Mouse (Mus musculus) liver, embryonic 16.5 days (tissue): ENCODE measurements at regions not wholly inside any gene's neighbourhood (a gene's known extent, or its start where the extent isn't known, plus 50 kb on each side); places are given as distances from the start of the nearest gene placed in this dataset.

Source experiments
- ATAC-seq: fragments of 200-750 bp; cut with Nextera tagmentation; 2 replicates; pipeline ENCODE4 v1.8.0; 2017; ENCODE audit warnings: low read depth, mild to moderate bottlenecking, moderate number of reproducible peaks, moderate library complexity
- H3K27ac ChIP-seq: fragments of 300-500 bp; sonication (generic); 2 replicates; pipeline ENCODE4 v1.5.1; 2014; ENCODE audit warnings: mild to moderate bottlenecking, low read length
- H3K27me3 ChIP-seq: fragments of 300-500 bp; sonication (generic); 2 replicates; pipeline ENCODE4 v1.6.1; 2014; ENCODE audit warnings: low read depth, low read length, mixed read lengths; ENCODE audit not compliant: control insufficient read depth, insufficient read depth
- H3K36me3 ChIP-seq: fragments of 300-500 bp; sonication (generic); 2 replicates; pipeline ENCODE4 v1.6.1; 2014; ENCODE audit warnings: mild to moderate bottlenecking; ENCODE audit not compliant: control insufficient read depth, insufficient read depth
- H3K4me1 ChIP-seq: fragments of 300-500 bp; sonication (generic); 2 replicates; pipeline ENCODE4 v1.6.1; 2014; ENCODE audit warnings: low read depth, low read length, mixed read lengths; ENCODE audit not compliant: control insufficient read depth
- H3K4me2 ChIP-seq: fragments of 300-500 bp; sonication (generic); 2 replicates; pipeline ENCODE4 v1.6.1; 2014; ENCODE audit warnings: low read depth, low read length, mixed read lengths
- H3K4me3 ChIP-seq: fragments of 300-500 bp; sonication (generic); 2 replicates; pipeline ENCODE4 v1.5.1; 2014; ENCODE audit warnings: low read depth, mild to moderate bottlenecking, low read length
- H3K9ac ChIP-seq: fragments of 300-500 bp; sonication (generic); 2 replicates; pipeline ENCODE4 v1.6.1; 2014; ENCODE audit warnings: low read depth, low read length
- H3K9me3 ChIP-seq: fragments of 300-500 bp; sonication (generic); replicated peaks from 2 replicates; pipeline ENCODE4 v1.6.1; 2016; ENCODE audit warnings: low read length; ENCODE audit not compliant: control insufficient read depth
- WGBS: fragments of 180-500 bp; shearing (Covaris S2); extraction: QIAGEN DNeasy Blood & Tissue Kit; methylation state at CpG from one replicate; pipeline ENCODE4 v1.1.7; 2014; ENCODE audit not compliant: insufficient replicate concordance; 5-methylcytosine and 5-hydroxymethylcytosine counted together

DNA sequence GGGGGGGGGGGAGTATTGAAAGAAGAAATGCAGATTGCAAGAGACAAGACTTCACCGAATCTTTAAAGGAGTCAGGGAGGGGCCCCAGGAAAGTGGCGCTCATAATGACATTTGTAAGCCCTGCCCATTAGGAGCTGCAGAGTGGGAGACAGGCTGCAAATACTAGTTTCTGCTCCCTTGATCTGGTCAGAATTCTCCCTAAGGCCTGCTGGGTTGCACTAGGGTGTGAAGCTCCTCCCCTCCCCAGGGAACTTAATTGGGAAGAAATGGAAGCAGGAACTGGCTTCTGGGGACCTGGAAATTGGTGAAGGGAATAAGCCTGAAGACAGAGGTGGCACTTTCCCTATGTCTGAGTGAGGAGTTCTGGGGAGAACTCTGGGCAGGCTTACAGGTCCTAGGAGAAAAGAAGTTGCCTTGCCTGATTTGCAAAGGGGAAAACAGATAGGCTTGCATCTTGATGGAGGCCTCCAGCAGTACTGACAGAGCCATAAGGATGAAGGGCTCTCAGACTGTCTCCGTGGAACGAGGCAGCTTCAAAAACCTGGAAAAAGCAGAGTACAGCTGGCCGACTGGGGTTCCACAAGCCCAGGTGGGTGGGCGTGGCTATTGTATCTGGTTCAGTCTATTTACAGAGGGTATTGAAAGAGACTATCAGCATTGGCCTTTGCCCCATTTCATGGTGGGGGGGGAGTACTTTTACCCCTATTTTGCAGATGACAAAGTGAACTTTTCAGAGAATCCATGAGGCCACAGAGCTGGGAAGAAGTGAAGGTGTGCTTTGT lies 125.7 kb downstream of the Plpp3 start:
- WGBS, result 34% methylated on average over 6 of the region's 6 CpGs
- H3K27ac ChIP-seq, result no peak overlapping the region; the same call in 1 of the 2 replicates
- ATAC-seq, result peak; percentile 73

DNA sequence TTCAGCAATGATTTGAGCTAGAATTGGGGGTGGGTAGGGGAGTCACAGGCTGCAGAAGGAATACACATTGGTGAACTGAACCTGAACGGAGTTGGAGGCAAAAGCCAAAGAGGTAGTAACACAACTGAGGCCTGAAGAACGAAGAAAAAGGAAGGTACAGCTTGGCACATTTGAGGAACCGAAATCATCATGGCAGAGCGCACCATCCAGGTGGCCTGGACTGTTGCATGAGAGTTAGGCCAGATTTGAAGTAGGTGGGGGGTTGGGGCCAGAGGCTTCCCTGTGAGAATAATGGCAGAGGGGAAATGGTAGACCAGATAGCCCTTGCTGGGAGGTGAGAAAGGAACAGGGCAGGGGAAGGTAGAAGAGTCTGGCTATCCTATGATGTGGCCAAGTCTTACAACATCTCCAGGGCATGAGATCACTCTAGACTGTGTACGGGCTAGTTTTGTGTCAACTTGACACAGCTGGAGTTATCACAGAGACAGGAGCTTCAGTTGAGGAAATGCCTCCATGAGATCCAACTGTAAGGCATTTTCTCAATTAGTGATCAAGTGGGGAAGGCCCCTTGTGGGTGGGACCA lies 128.4 kb downstream of the Plpp3 start:
- Histone ChIP-seq H3K9me3 (no peaks in the 10 kb centered on the region), H3K27ac (no peak overlapping the region), H3K4me2 (no peak overlapping the region), H3K9ac (no peak overlapping the region), H3K36me3 (no peaks in the 10 kb centered on the region), H3K27me3 (no peaks in the 10 kb centered on the region), H3K4me3 (no peak overlapping the region), H3K4me1 (peaks cover 6% of the 10 kb centered on the region)
- no peak for ATAC-seq
- WGBS, result 55% methylated on average over 5 of the region's 5 CpGs

More for the DNA sequence above, 125.7 kb downstream of the Plpp3 start:
- H3K9me3 ChIP-seq, result no peaks in the 10 kb centered on the region
- H3K4me2 ChIP-seq, result no peak overlapping the region
- H3K36me3 ChIP-seq, result no peaks in the 10 kb centered on the region
- no peak overlapping the region for H3K4me3 ChIP-seq
- H3K9ac ChIP-seq, result no peak overlapping the region
- H3K27me3 ChIP-seq, result no peaks in the 10 kb centered on the region
- peaks cover 6% of the 10 kb centered on the region for H3K4me1 ChIP-seq

DNA sequence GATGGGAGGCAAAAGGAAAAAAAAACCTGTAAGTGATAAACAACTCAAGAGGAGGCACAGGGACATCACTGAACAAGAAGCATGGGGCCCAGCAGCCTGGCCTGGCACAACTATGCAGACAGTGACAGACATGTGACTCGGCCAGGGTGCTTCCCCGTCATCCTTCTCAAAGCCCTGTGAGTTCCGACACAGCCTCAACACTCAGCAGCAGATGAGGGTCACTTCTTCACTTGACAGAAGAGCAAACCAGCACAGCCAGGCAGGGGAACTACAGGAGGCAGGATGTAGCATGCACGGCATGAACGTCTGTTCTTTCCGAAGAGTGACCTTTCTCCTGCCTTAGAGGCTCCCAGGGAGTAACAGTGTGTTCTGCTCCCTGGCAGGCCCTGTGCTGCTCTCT lies 129.2 kb downstream of the Plpp3 start:
- Histone ChIP-seq H3K9me3 (no peaks in the 10 kb centered on the region), H3K27me3 (no peaks in the 10 kb centered on the region), H3K4me2 (no peak overlapping the region), H3K4me3 (no peak overlapping the region), H3K27ac (no peak overlapping the region), H3K9ac (no peak overlapping the region), H3K4me1 (peaks cover 6% of the 10 kb centered on the region), H3K36me3 (no peaks in the 10 kb centered on the region)
- no peak for ATAC-seq
- WGBS, result 48% methylated on average over 6 of the region's 6 CpGs

GRCm38 (mm10) chr4:105286809-105287208 lies 129.7 kb downstream of the Plpp3 start:
- Histone ChIP-seq H3K27me3 (no peaks in the 10 kb centered on the region), H3K9ac (no peak overlapping the region), H3K36me3 (no peaks in the 10 kb centered on the region), H3K4me2 (no peak overlapping the region), H3K4me1 (peaks cover 6% of the 10 kb centered on the region), H3K9me3 (no peaks in the 10 kb centered on the region), H3K27ac (no peak overlapping the region), H3K4me3 (no peak overlapping the region)
- 55% methylated on average over 10 of the region's 10 CpGs for WGBS
- no peak for ATAC-seq

- H3K27me3 ChIP-seq, result no peaks in the 10 kb centered on the region
- H3K4me3 ChIP-seq, result no peak overlapping the region
- WGBS, result 62% methylated on average over 7 of the region's 7 CpGs
- no peak for ATAC-seq
- no peak overlapping the region for H3K4me2 ChIP-seq
- no peaks in the 10 kb centered on the region for H3K9me3 ChIP-seq
- H3K4me1 ChIP-seq, result peaks cover 5% of the 10 kb centered on the region
- no peak overlapping the region for H3K9ac ChIP-seq
- no peak overlapping the region for H3K27ac ChIP-seq
- no peaks in the 10 kb centered on the region for H3K36me3 ChIP-seq
Measured at GRCm38 (mm10) chr4:105287419-105287818, 130.3 kb downstream of the Plpp3 start.

- Histone ChIP-seq H3K9me3 (no peaks in the 10 kb centered on the region), H3K9ac (no peak overlapping the region), H3K4me2 (no peak overlapping the region), H3K36me3 (no peaks in the 10 kb centered on the region), H3K27me3 (no peaks in the 10 kb centered on the region), H3K4me3 (no peak overlapping the region), H3K27ac (no peak overlapping the region; the same call in 1 of the 2 replicates), H3K4me1 (peaks cover 5% of the 10 kb centered on the region)
- WGBS, result 58% methylated on average over 4 of the region's 4 CpGs
- peak; percentile 27; the same call in 1 of the 2 replicates for ATAC-seq
Measured at GRCm38 (mm10) chr4:105289635-105290034, 132.5 kb downstream of the Plpp3 start.

GRCm38 (mm10) chr4:105290847-105291475 lies 133.8 kb downstream of the Plpp3 start:
- Histone ChIP-seq H3K4me3 (no peak overlapping the region), H3K9ac (no peak overlapping the region), H3K36me3 (no peaks in the 10 kb centered on the region), H3K9me3 (no peaks in the 10 kb centered on the region), H3K27me3 (no peaks in the 10 kb centered on the region), H3K4me1 (peaks cover 5% of the 10 kb centered on the region), H3K4me2 (no peak overlapping the region), H3K27ac (no peak overlapping the region)
- 31% methylated on average over 11 of the region's 11 CpGs for WGBS
- ATAC-seq, result no peak

- H3K27me3 ChIP-seq, result no peaks in the 10 kb centered on the region
- no peak for ATAC-seq
Measured at GRCm38 (mm10) chr4:105291503-105291902, 134.4 kb downstream of the Plpp3 start.

GRCm38 (mm10) chr4:105299358-105299757 lies 142.2 kb downstream of the Plpp3 start:
- Histone ChIP-seq H3K9me3 (no peaks in the 10 kb centered on the region), H3K27ac (no peak overlapping the region), H3K4me2 (no peak overlapping the region), H3K36me3 (no peaks in the 10 kb centered on the region), H3K4me1 (no peaks in the 10 kb centered on the region), H3K9ac (no peak overlapping the region), H3K27me3 (no peaks in the 10 kb centered on the region), H3K4me3 (no peak overlapping the region)
- no peak for ATAC-seq
- 77% methylated on average over 6 of the region's 6 CpGs for WGBS

More at GRCm38 (mm10) chr4:105291503-105291902, 134.4 kb downstream of the Plpp3 start:
- H3K27ac ChIP-seq, result no peak overlapping the region
- no peak overlapping the region for H3K4me3 ChIP-seq
- peaks cover 5% of the 10 kb centered on the region for H3K4me1 ChIP-seq
- 15% methylated on average over 1 of the region's 1 CpGs for WGBS
- H3K9ac ChIP-seq, result no peak overlapping the region
- no peak overlapping the region for H3K4me2 ChIP-seq
- H3K9me3 ChIP-seq, result no peaks in the 10 kb centered on the region
- no peaks in the 10 kb centered on the region for H3K36me3 ChIP-seq
